Mouse (Mus musculus) limb, embryonic 15.5 days (tissue): ENCODE data around the gene Ednrb. TPM values are rescaled to one million over a fixed set of nuclear protein-coding genes. Genes with fewer than 3 reads are reported as not detected.
"Not testable (repeated sequence)": the region's sequence is repeated elsewhere in the genome, so short reads cannot be mapped to it uniquely, and the experiment has no call there.

ENCODE experiments used
- ATAC-seq: fragments of 200-750 bp; cut with Nextera tagmentation; 2 replicates; pipeline ENCODE4 v1.8.0; 2017; ENCODE audit warnings: low read depth, moderate TSS enrichment; ENCODE audit not compliant: insufficient number of reproducible peaks, low FRiP score, low TSS enrichment
- H3K27ac ChIP-seq: fragments of 300-500 bp; sonication (generic); 2 replicates; pipeline ENCODE4 v1.5.1; 2015; ENCODE audit warnings: moderate library complexity, mild to moderate bottlenecking, inconsistent platforms
- H3K27me3 ChIP-seq: fragments of 300-500 bp; sonication (generic); 2 replicates; pipeline ENCODE4 v1.6.1; 2015; ENCODE audit warnings: inconsistent platforms
- H3K36me3 ChIP-seq: fragments of 300-500 bp; sonication (generic); 2 replicates; pipeline ENCODE4 v1.6.1; 2015; ENCODE audit warnings: inconsistent platforms
- H3K4me1 ChIP-seq: fragments of 300-500 bp; sonication (generic); 2 replicates; pipeline ENCODE4 v1.6.1; 2015; ENCODE audit warnings: inconsistent platforms
- H3K4me2 ChIP-seq: fragments of 300-500 bp; sonication (generic); 2 replicates; pipeline ENCODE4 v1.6.1; 2015; ENCODE audit warnings: mild to moderate bottlenecking, inconsistent platforms
- H3K4me3 ChIP-seq: fragments of 300-500 bp; sonication (generic); 2 replicates; pipeline ENCODE4 v1.5.1; 2015; ENCODE audit warnings: mild to moderate bottlenecking, inconsistent platforms
- H3K9ac ChIP-seq: fragments of 300-500 bp; sonication (generic); 2 replicates; pipeline ENCODE4 v1.6.1; 2015; ENCODE audit warnings: inconsistent platforms
- H3K9me3 ChIP-seq: fragments of 300-500 bp; sonication (generic); 2 replicates; pipeline ENCODE4 v1.6.1; 2016; ENCODE audit warnings: inconsistent platforms
- WGBS: fragments of 180-500 bp; shearing (Covaris S2); methylation state at CpG from one replicate; pipeline ENCODE4 v1.1.7; 2015; 5-methylcytosine and 5-hydroxymethylcytosine counted together
- polyA plus RNA-seq: library from polyadenylated mRNA; unstranded; fragments of >200 nt; fragmentation: Nextera tagmentation; extraction: Ambion mirVana; gene quantifications from 2 replicates; pipeline ENCODE4 v1.2.1, GENCODE M21; 2015

Gene Ednrb
- polyA plus RNA-seq, 1 experiment from 2014 or later, result 21.6 TPM

GRCm38 (mm10) chr14:103785096-103785965 is 58.9 kb downstream of the Ednrb start:
- no peaks in the 10 kb centered on the region for H3K27me3 ChIP-seq
- no peaks in the 10 kb centered on the region for H3K36me3 ChIP-seq
- H3K27ac ChIP-seq, result no peak overlapping the region
- no peak overlapping the region for H3K9ac ChIP-seq
- no peaks in the 10 kb centered on the region for H3K9me3 ChIP-seq
- no peak overlapping the region for H3K4me2 ChIP-seq
- H3K4me3 ChIP-seq, result no peak overlapping the region
- 67% methylated on average over 9 of the region's 9 CpGs for WGBS
- no peaks in the 10 kb centered on the region for H3K4me1 ChIP-seq
- 0 out of 2 replicates have a peak, but pooled peaks have one; percentile 48 for ATAC-seq

DNA sequence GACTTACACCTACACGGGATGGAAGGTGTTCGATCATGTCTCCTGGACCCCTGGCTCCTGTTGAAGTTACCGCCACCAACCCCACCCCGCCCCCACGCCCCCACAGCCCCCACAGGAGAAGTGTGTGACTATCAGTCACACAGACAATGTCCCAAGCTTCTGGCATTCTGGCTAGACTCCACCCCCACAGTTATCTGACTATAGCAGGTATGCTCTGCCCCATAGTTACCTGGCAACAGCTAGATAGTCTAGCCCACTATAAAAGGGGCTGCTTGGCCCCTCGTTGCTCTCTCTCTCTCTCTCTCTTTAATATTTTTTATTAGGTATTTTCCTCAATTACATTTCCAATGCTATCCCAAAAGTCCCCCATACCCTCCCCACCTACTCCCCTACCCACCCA is 63.9 kb downstream of the Ednrb start:
- H3K36me3 ChIP-seq, H3K27ac ChIP-seq, H3K27me3 ChIP-seq, H3K4me1 ChIP-seq, H3K4me3 ChIP-seq, H3K9ac ChIP-seq, H3K9me3 ChIP-seq, ATAC-seq, H3K4me2 ChIP-seq: not testable (repeated sequence)
- WGBS, result 93% methylated on average over 6 of the region's 6 CpGs

DNA sequence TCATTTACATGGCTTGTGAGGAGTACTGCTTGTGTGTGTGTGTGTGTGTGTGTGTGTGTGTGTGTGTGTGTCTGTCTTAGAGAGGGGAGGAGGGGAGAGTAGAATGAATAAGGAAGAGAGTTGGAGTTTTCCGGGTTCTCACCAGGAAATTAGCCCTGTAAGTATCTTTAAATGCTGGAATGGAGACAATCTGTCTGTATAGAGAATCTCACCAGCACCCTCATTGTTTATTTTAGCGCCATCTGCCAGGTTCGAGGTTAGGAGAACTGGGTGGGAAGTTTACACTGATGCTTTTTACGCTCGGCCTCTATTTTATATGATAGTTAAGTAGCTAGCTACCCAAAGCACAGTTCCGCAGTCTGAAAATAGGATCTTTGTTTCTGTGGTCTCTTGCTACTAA is 64.9 kb downstream of the Ednrb start:
- Histone ChIP-seq H3K27me3 (no peaks in the 10 kb centered on the region), H3K36me3 (no peaks in the 10 kb centered on the region), H3K4me2 (no peak overlapping the region), H3K9ac (no peak overlapping the region), H3K4me3 (no peak overlapping the region), H3K9me3 (no peaks in the 10 kb centered on the region), H3K27ac (no peak overlapping the region), H3K4me1 (peaks cover 5% of the 10 kb centered on the region; the same call in 1 of the 2 replicates)
- WGBS, result 74% methylated on average over 6 of the region's 6 CpGs
- no peak for ATAC-seq

GRCm38 (mm10) chr14:103778533-103779151 is 65.6 kb downstream of the Ednrb start:
- 61% methylated on average over 13 of the region's 13 CpGs for WGBS
- peak overlapping the region; percentile 3; the same call in 1 of the 2 replicates for H3K4me3 ChIP-seq
- no peak overlapping the region for H3K9ac ChIP-seq
- H3K4me2 ChIP-seq, result peak overlapping the region; percentile 17
- H3K4me1 ChIP-seq, result peaks cover 5% of the 10 kb centered on the region; the same call in 1 of the 2 replicates
- H3K27me3 ChIP-seq, result no peaks in the 10 kb centered on the region
- H3K27ac ChIP-seq, result no peak overlapping the region
- H3K9me3 ChIP-seq, result no peaks in the 10 kb centered on the region
- no peak for ATAC-seq
- H3K36me3 ChIP-seq, result no peaks in the 10 kb centered on the region

- Histone ChIP-seq H3K27ac (no peak overlapping the region), H3K9ac (no peak overlapping the region), H3K27me3 (no peaks in the 10 kb centered on the region), H3K4me3 (peak overlapping the region; percentile 3; the same call in 1 of the 2 replicates), H3K9me3 (no peaks in the 10 kb centered on the region), H3K36me3 (no peaks in the 10 kb centered on the region), H3K4me1 (peaks cover 5% of the 10 kb centered on the region; the same call in 1 of the 2 replicates), H3K4me2 (peak overlapping the region; percentile 17)
- WGBS, result 23% methylated on average over 12 of the region's 12 CpGs
- ATAC-seq, result no peak
These were observed 66.2 kb downstream of the Ednrb start for GRCm38 (mm10) chr14:103778009-103778431.

DNA sequence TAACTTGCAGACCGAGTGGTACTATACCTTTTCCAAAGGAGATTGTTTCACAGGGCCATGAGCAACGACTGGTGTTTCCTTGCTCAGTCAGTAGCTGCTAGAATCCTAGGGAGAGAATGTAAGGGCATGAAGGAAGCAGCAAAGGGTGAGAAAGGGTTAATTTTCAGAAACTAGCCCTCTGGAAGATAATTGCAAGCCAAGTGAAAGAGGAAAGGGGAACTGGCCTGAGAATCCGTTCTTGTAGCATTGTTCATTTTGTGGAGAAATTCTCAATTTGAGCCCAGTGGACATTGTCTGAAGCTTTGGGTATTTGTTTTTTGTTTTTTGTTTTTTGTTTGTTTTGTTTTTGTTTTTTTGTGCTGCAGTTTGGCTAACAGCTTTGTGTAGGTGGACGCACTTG is 66.8 kb downstream of the Ednrb start:
- H3K36me3 ChIP-seq, result no peaks in the 10 kb centered on the region
- no peak overlapping the region for H3K4me3 ChIP-seq
- H3K9ac ChIP-seq, result no peak overlapping the region
- WGBS, result 62% methylated on average over 4 of the region's 4 CpGs
- H3K9me3 ChIP-seq, result no peaks in the 10 kb centered on the region
- no peaks in the 10 kb centered on the region for H3K27me3 ChIP-seq
- H3K27ac ChIP-seq, result no peak overlapping the region
- ATAC-seq, result no peak
- H3K4me1 ChIP-seq, result peaks cover 5% of the 10 kb centered on the region; the same call in 1 of the 2 replicates
- no peak overlapping the region for H3K4me2 ChIP-seq

GRCm38 (mm10) chr14:103769319-103770245 is 74.6 kb downstream of the Ednrb start:
- no peak overlapping the region for H3K27ac ChIP-seq
- no peak overlapping the region for H3K9ac ChIP-seq
- 34% methylated on average over 9 of the region's 9 CpGs for WGBS
- H3K36me3 ChIP-seq, result no peaks in the 10 kb centered on the region
- H3K27me3 ChIP-seq, result no peaks in the 10 kb centered on the region
- no peak for ATAC-seq
- no peaks in the 10 kb centered on the region for H3K4me1 ChIP-seq
- no peak overlapping the region for H3K4me2 ChIP-seq
- no peak overlapping the region for H3K4me3 ChIP-seq
- no peaks in the 10 kb centered on the region for H3K9me3 ChIP-seq

- 66% methylated on average over 6 of the region's 6 CpGs for whole genome bisulfite sequencing
- no peaks in the 10 kb centered on the region for H3K9me3 ChIP-seq
- H3K4me2 ChIP-seq, result no peak overlapping the region
- ATAC-seq, result no peak
- H3K27ac ChIP-seq, result no peak overlapping the region
- no peaks in the 10 kb centered on the region for H3K27me3 ChIP-seq
- H3K9ac ChIP-seq, result no peak overlapping the region
- H3K4me3 ChIP-seq, result no peak overlapping the region
- H3K4me1 ChIP-seq, result no peaks in the 10 kb centered on the region
- no peaks in the 10 kb centered on the region for H3K36me3 ChIP-seq
These were observed 76.7 kb downstream of the Ednrb start for GRCm38 (mm10) chr14:103767488-103767887.

Other genes with a start within 250 kb of the Ednrb start
- gene Slain1, start 194.2 kb downstream of the Ednrb start, polyA plus RNA-seq, result 0.68 and 1.3 TPM in 2 replicates